Mouse (Mus musculus) megakaryocyte-erythroid progenitor cell, adult 5 weeks (primary cell): ENCODE results near the gene Polr3h. TPM values are rescaled to one million over a fixed set of nuclear protein-coding genes. Genes with fewer than 3 reads are reported as not detected.

ENCODE experiments used
- polyA plus RNA-seq: library from polyadenylated mRNA; stranded (reverse); fragments of >175 nt; gene quantifications from 2 replicates; pipeline ENCODE4 v1.2.3, GENCODE M21; 2012

The Polr3h gene
- polyA plus RNA-seq, result 78.0 and 82.2 TPM in 2 replicates

GRCm38 (mm10) chr15:81925760-81926445, at the start of gene Polr3h:
Gene Polr3h (minus strand): TSS chr15:81926240.

DNA sequence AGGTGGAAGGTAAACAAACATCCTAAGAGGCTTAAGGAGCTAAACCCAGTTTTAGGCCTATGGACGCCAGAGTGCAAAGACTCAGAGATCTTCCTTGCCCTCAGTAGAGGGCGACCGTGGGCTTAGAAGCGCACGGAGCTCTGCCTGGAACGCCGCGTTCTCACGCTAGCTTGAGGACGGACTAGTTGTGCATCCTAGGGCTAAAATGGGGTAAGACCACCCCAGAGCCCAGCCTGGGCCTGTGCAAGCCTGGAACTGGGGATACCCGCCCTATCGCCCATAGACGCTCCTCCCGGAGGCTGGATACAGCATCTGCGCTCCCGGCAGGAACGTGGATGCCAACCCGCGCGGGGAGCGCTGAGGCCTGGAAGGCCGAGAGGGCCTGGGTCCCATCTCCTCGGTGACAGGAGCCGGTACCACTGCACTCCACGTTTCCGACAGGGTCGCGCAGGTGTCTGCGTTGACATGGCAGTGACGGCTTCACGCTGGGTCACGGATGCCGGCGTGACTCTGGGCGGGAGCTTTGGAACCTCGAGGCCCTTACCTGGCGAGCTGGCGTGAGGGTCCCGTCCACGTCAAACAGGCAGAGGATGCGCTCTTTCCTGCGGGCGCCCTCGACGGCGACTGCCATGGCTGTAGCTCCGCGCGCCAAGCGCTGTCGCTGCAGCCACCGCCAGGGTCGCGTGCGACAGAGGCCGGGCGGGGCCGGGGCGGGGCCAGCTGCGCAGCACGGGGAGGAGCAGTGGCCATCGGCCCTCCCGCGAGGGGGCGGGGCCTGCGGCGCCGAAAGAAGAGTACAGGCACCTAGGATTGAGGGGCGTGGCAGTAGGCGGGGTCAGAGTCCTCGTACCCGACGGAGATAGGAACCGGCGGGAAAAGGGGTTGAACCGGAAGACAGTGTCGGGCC, 34.4 kb upstream of the Polr3h start, which contains the start of gene Pmm1:
TSS of gene Pmm1 (minus strand) at position 760 of the 907 bp plus-strand sequence.

DNA sequence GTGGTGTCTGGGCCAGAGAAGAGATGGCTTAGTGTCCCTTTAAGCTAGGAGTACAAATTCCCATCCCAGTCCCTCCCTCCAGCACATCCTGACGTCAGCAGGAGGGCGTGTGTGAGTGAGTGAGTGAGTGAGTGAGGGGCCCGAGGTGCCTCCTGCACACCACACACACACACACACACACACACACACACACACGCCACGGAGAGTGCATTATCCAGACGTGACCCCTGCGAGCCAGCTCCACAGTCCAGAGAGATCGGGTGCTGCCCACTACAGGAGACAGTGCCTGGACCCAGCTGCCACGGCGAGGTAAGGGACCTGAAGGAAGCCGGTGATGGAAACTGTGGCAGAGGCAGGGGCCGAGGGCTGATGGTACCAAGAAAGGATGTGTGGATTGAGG, 10.6 kb upstream of the Polr3h start, which contains the start of gene Csdc2:
TSS of gene Csdc2 (plus strand) at position 81 of the 400 bp plus-strand sequence.

DNA sequence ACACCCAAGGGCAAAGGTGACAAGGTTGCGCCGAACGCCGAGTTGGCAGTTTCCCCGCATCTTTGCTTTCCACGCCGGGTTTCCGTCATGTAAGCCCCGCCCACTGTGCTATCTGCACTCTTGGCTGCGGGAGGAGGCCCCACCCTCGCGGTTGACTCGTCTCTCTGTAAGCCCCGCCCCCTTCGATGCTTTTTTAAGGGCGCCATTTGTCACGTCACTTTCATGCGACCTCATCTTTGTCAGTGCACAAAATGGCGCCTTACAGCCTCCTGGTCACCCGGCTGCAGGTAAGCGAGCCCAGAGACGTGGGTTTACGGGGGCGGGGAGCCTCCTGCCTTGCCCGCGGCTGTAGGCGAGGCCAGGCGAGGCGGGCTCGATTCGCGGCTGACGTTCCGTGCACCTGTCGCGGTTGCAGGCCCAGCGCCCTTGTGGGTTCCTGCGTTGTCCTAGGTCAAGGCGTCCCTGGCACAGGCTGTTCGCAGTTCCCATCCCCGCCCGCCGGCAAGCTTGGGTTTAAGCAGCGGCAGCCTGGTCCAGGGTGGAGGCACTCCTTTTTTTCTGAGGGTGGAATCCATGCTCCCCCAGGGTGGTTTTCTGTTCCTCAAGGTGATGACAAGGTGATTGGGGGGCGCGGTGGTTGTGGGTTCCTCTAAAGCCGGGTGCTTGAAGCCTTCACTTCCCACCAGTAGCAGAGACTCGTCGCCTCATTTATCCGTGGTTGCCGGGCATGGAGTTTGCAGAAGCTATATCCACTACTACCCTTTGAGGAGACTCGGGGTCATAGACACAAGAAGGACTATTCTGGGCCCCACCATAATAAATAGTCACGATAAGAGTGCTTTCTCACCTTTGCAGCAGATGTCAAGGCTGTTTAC, 53.5 kb downstream of the Polr3h start, which contains the start of gene Aco2:
TSS of gene Aco2 (plus strand) at position 48 of the 875 bp plus-strand sequence.

DNA sequence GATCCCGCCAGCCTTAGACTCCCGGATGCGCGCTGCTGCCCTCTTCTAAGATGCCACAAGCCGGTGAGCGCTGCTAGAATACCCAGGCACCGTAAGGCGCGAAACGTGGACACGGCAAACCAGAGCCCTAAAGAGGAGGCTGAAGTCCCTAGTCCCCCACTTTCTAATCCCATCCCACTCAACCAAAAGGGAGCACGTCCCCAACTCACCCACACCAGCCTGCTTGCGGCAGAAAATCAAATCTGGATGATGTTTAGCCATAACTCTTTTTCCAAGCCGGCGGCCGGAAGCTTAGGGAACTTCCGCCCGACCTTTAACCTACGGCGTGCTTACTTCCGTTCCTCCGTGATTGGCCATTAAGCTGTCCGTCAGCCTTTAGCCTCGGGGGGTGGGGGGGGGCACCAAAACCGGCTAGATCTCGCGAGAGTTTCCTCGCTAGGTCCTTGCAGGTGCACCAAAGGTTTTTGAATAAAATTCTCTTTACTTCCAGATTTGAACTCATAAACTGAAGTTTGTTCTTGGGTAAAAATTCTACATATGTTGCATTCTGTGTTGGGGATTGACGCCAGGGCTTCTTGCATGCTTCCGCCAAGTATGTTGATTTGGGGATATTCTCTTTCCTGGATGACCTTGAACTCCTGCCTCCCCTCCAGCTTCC, 54.3 kb downstream of the Polr3h start, which contains the start of gene Phf5a:
TSS of gene Phf5a (minus strand) at position 308 of the 658 bp plus-strand sequence.

DNA sequence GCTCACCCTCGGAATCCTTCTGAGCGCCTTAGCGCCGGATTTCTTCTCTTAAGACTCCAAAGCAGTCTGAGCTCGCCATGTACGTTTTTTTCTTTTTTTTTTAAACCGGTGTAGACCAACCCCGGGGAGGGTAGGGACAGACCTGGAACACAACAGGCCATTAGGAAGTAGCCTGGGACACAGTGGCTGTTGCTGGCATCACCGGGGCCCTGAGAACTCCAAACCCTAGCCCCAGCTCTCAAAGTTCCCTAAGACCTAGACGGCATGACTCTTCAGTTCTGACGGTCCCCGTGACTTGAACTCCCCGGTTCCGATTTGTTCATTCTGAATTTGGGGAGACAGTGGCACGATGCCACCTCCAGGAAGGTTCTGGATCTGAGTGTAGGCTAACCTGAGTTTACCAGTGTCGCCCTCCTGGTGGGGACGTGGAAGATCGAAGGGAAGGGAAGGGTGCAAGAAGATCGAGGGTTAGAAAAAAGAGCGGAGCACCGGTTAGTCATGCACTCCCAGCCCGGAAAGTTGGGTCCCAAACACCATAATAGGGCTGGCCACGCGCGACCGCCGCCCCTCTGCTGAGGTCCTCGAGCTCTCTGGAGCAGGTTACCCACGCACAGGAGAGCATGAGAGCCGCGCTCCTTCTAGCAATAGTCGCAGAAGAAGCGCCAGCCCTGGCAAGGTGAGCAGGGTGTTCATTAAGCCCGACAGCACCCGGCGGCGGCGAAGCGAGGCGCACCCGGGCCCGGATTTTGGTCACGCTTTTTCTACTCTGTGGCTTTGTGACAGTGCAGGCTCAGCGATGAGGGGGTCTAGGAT, 67.3 kb downstream of the Polr3h start, which contains the start of gene Tob2:
TSS of gene Tob2 (minus strand) at position 280 of the 813 bp plus-strand sequence.

Other genes with a start within 250 kb of the Polr3h start
- gene Chadl, start 229.0 kb downstream of the Polr3h start, polyA plus RNA-seq, result 1.6 and 2.5 TPM in 2 replicates
- gene Zc3h7b, start 181.2 kb downstream of the Polr3h start, polyA plus RNA-seq, result 61.7 and 71.5 TPM in 2 replicates
- 172 and 186 TPM in 2 replicates for gene Rangap1, start 180.7 kb downstream of the Polr3h start, polyA plus RNA-seq
- 47.1 and 54.1 TPM in 2 replicates for gene Tef, start 123.8 kb downstream of the Polr3h start, polyA plus RNA-seq
- 131 and 165 TPM in 2 replicates for gene Tob2, start 67.4 kb downstream of the Polr3h start, polyA plus RNA-seq
- 5.8 and 10.2 TPM in 2 replicates for gene Phf5a, start 54.3 kb downstream of the Polr3h start, polyA plus RNA-seq
- 126 and 127 TPM in 2 replicates for gene Aco2, start 53.9 kb downstream of the Polr3h start, polyA plus RNA-seq
- 0.02 and 0.14 TPM in 2 replicates for gene Csdc2, start 10.5 kb upstream of the Polr3h start, polyA plus RNA-seq
- gene Pmm1, start 34.7 kb upstream of the Polr3h start, polyA plus RNA-seq, result 82.2 and 88.9 TPM in 2 replicates
- 0.17 TPM in 1 of 2 replicates, not detected in the other for gene 1700029P11Rik, start 54.3 kb upstream of the Polr3h start, polyA plus RNA-seq
- 12.5 and 15.6 TPM in 2 replicates for gene Xrcc6, start 61.6 kb upstream of the Polr3h start, polyA plus RNA-seq
- 53.7 and 65.5 TPM in 2 replicates for gene Desi1, start 107.6 kb upstream of the Polr3h start, polyA plus RNA-seq
- 161 and 168 TPM in 2 replicates for gene Snu13, start 121.4 kb upstream of the Polr3h start, polyA plus RNA-seq
- not detected in 2 replicates for gene 4930407I10Rik, start 132.9 kb upstream of the Polr3h start, polyA plus RNA-seq
- gene Mei1, start 143.8 kb upstream of the Polr3h start, polyA plus RNA-seq, result not detected in 2 replicates
- gene Ccdc134, start 201.7 kb upstream of the Polr3h start, polyA plus RNA-seq, result 13.8 and 14.7 TPM in 2 replicates
- gene Srebf2, start 220.9 kb upstream of the Polr3h start, polyA plus RNA-seq, result 297 and 300 TPM in 2 replicates